Mouse (Mus musculus) forebrain, embryonic 15.5 days (tissue): ENCODE data around the gene Macf1. TPM values are rescaled to one million over a fixed set of nuclear protein-coding genes. Genes with fewer than 3 reads are reported as not detected.

Experiments used
- ATAC-seq: fragments of 200-750 bp; cut with Nextera tagmentation; replicated peaks from 2 replicates; pipeline ENCODE4 v1.8.0; 2017; ENCODE audit warnings: mild to moderate bottlenecking, moderate TSS enrichment, moderate library complexity
- H3K27ac ChIP-seq: fragments of 300-500 bp; sonication (generic); replicated peaks from 2 replicates; pipeline ENCODE4 v1.5.1; 2015; ENCODE audit warnings: mild to moderate bottlenecking, inconsistent platforms
- H3K27me3 ChIP-seq: fragments of 300-500 bp; sonication (generic); 2 replicates; pipeline ENCODE4 v1.6.1; 2015; ENCODE audit warnings: inconsistent platforms
- H3K36me3 ChIP-seq: fragments of 300-500 bp; sonication (generic); 2 replicates; pipeline ENCODE4 v1.6.1; 2015; ENCODE audit warnings: mild to moderate bottlenecking, inconsistent platforms
- H3K4me1 ChIP-seq: fragments of 300-500 bp; sonication (generic); 2 replicates; pipeline ENCODE4 v1.6.1; 2015; ENCODE audit warnings: inconsistent platforms
- H3K4me2 ChIP-seq: fragments of 300-500 bp; sonication (generic); replicated peaks from 2 replicates; pipeline ENCODE4 v1.6.1; 2015; ENCODE audit warnings: mild to moderate bottlenecking, inconsistent platforms
- H3K4me3 ChIP-seq: fragments of 300-500 bp; sonication (generic); 2 replicates; pipeline ENCODE4 v1.5.1; 2015; ENCODE audit warnings: mild to moderate bottlenecking, inconsistent platforms
- H3K9ac ChIP-seq: fragments of 300-500 bp; sonication (generic); replicated peaks from 2 replicates; pipeline ENCODE4 v1.6.1; 2015; ENCODE audit warnings: mild to moderate bottlenecking, inconsistent platforms
- H3K9me3 ChIP-seq: fragments of 300-500 bp; sonication (generic); 2 replicates; pipeline ENCODE4 v1.6.1; 2016; ENCODE audit warnings: inconsistent platforms
- WGBS: fragments of 180-500 bp; shearing (Covaris S2); methylation state at CpG from one replicate; pipeline ENCODE4 v1.1.7; 2015; ENCODE audit warnings: mixed read lengths; 5-methylcytosine and 5-hydroxymethylcytosine counted together
- polyA plus RNA-seq: library from polyadenylated mRNA; unstranded; fragments of >200 nt; fragmentation: Nextera tagmentation; extraction: Ambion mirVana; gene quantifications from 2 replicates; pipeline ENCODE4 v1.2.1, GENCODE M21; 2015

Macf1 gene
- 73.5 and 76.0 TPM in 2 replicates for polyA plus RNA-seq

DNA sequence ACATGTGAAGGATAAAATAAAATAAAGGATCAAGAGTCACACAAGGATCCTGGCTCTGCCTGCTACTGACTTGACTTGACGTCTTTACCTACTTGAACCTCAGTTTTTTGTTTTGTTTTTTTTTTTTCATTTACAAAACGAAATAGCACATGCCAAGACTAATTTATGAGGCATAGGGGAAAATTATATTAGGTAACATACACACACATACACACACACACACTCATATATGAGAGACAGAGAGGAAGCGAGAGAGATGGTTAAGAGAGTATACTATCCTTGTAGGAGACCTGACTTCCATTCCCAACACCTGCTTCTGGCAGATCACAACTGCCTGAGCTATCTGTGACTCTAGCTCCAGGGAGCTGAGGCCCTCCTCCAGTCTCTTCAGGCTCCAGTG is at the start of gene Macf1:
TSS of gene Macf1 (minus strand) at position 101 of the 400 bp plus-strand sequence.
- no peak for ATAC-seq
- peak within 1 kb of the TSS; percentile 78 for H3K4me3 ChIP-seq
- peak within 1 kb of the TSS; percentile 87 for H3K9ac ChIP-seq
- no peaks in the 10 kb centered on the region for H3K27me3 ChIP-seq
- 81% methylated on average over 3 of the region's 3 CpGs for WGBS
- H3K36me3 ChIP-seq = peaks cover 10% of the 10 kb centered on the region
- no peaks in the 10 kb centered on the region for H3K9me3 ChIP-seq
- 0 out of 2 replicates have a peak within 1 kb of the TSS, but pooled peaks have one; percentile 11 for H3K27ac ChIP-seq
- H3K4me2 ChIP-seq = peak within 1 kb of the TSS; percentile 75
- H3K4me1 ChIP-seq = peaks cover 34% of the 10 kb centered on the region

DNA sequence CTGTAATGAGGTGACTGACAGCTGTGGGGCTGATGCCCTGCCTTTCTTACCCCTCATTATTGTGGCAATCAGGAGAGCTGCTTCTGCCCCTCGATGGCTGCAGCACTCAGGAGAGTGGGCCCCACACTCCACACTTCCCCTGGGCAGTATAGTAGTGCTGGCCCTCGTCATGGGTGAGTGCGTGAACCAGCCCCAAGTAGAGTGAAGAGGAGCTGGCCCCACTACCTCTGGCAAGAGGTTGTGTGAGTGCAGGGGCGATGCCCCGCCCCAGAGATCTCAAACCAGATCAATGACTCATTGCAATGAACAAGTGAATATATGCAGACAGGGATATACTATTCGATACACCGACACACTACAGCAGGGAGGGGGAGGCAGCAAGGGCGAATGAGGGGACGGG is 49.4 kb upstream of the Macf1 start:
- H3K27me3 ChIP-seq = no peaks in the 10 kb centered on the region
- H3K4me2 ChIP-seq = no peak overlapping the region
- H3K36me3 ChIP-seq = peaks cover 36% of the 10 kb centered on the region
- H3K4me3 ChIP-seq = no peak overlapping the region
- no peaks in the 10 kb centered on the region for H3K4me1 ChIP-seq
- no peaks in the 10 kb centered on the region for H3K9me3 ChIP-seq
- ATAC-seq = no peak
- no peak overlapping the region for H3K9ac ChIP-seq
- no peak overlapping the region for H3K27ac ChIP-seq
- 94% methylated on average over 9 of the region's 9 CpGs for WGBS

DNA sequence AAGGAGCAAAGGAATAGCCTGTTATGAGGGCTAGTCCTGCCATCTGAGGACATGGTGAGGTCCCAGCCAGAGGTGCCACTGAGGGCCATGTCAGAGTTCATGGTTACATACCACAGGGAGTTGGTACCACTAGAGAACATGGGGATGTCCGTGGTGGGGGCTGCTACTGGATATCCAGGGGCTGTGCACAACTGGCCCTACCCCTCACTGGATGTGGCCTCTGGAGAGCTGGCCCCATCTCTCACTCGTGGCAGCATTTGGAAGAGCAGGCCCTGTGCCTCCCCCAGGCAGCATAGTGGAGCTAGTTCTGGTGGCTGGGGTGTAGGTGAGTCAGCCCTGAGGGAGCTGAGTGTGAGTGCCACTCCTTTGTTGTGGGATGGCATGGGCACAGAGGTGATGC is 48.8 kb upstream of the Macf1 start:
- WGBS = 97% methylated on average over 2 of the region's 2 CpGs
- Histone ChIP-seq H3K4me2 (no peak overlapping the region), H3K4me3 (no peak overlapping the region), H3K36me3 (peaks cover 30% of the 10 kb centered on the region), H3K9me3 (no peaks in the 10 kb centered on the region), H3K9ac (no peak overlapping the region), H3K27ac (no peak overlapping the region), H3K27me3 (no peaks in the 10 kb centered on the region), H3K4me1 (no peaks in the 10 kb centered on the region)
- no peak for ATAC-seq

DNA sequence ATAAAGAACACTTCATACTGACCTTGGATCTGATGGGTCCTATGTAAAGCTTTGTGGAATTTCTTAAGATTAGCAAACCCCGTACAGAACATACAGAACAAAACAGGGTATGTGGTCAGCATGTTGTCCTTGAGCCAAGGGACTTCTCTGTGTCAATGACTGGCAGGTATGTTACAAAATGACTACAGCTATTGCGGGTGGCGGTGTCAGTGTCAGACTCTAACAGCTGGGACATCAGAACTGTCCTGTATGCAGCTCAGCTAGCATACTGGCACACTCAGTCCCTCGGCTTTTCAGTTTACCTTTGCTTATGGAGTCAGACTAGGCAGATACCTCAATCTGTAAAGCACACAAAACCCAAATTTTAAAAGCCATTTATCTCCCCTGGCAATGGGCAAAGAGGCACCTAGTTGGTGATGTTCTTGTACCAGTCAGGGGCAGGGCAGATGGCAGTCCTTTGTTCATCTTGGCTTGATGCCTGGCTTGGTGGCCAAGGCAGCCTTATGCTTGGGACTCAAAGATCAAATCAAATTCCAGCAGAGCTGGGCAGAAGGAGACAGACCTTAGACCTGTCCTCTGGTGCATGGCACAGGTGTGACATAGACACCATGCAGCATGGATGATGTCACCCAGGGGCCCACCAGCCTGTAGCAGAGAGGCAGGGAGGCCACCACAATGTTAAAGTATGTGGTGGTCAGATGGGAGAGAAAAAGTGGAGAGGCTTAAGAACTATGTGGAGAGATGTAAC is 48.2 kb upstream of the Macf1 start:
- 90% methylated on average over 4 of the region's 4 CpGs for WGBS
- Histone ChIP-seq H3K4me1 (no peaks in the 10 kb centered on the region), H3K4me2 (no peak overlapping the region), H3K4me3 (no peak overlapping the region), H3K9me3 (no peaks in the 10 kb centered on the region), H3K36me3 (peaks cover 26% of the 10 kb centered on the region), H3K27me3 (no peaks in the 10 kb centered on the region), H3K27ac (no peak overlapping the region), H3K9ac (no peak overlapping the region)
- ATAC-seq = no peak

DNA sequence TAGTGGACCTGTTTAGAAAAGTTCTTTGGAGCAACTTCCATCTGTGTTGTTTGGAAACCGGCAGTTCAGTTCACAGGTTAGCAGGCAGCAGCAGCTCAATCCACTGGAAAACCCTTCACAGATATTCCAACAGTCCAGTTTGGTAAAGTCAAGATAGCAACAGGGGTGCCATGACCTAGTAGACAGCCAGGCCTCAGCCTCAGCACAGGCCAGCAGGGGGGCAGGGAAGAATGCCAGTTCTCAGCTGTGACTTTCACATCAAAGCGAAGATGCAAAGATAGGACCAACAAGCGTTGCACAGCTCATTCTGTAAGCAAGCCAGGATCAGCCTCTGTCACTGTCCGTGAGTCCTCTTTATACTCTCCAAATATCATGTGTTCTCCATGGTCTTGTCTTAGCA is 37.6 kb upstream of the Macf1 start:
- 84% methylated on average over 4 of the region's 4 CpGs for WGBS

DNA sequence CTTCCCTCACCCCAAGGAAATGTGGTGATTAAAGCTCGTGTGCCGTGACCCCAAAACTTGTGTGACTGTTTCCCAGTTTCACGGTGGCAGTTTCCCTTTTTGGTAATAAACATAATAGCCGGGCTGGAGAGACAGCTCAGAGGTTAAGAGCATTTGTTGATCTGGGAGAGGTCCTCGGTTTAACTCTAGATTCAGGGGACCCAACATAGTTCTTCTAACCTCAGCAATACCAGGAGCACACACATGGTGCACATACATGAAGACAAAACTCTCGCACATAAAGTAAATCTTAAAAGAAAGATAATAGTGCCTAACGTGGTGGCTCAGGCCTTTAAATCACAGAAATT is 34.2 kb upstream of the Macf1 start:
- Histone ChIP-seq H3K4me3 (peak overlapping the region; percentile 90), H3K27me3 (no peaks in the 10 kb centered on the region), H3K36me3 (peaks cover 15% of the 10 kb centered on the region), H3K9me3 (no peaks in the 10 kb centered on the region), H3K27ac (no peak overlapping the region), H3K9ac (peak overlapping the region; percentile 95), H3K4me2 (peak overlapping the region; percentile 60), H3K4me1 (peaks cover 15% of the 10 kb centered on the region)
- ATAC-seq = peak; percentile 55
- WGBS = 24% methylated on average over 7 of the region's 7 CpGs

More for the DNA sequence above, 37.6 kb upstream of the Macf1 start:
- no peak overlapping the region for H3K27ac ChIP-seq
- no peak overlapping the region for H3K9ac ChIP-seq
- no peak overlapping the region for H3K4me2 ChIP-seq
- no peaks in the 10 kb centered on the region for H3K27me3 ChIP-seq
- H3K4me3 ChIP-seq = no peak overlapping the region
- peaks cover 11% of the 10 kb centered on the region for H3K4me1 ChIP-seq
- ATAC-seq = no peak
- H3K9me3 ChIP-seq = no peaks in the 10 kb centered on the region
- H3K36me3 ChIP-seq = no peaks in the 10 kb centered on the region

DNA sequence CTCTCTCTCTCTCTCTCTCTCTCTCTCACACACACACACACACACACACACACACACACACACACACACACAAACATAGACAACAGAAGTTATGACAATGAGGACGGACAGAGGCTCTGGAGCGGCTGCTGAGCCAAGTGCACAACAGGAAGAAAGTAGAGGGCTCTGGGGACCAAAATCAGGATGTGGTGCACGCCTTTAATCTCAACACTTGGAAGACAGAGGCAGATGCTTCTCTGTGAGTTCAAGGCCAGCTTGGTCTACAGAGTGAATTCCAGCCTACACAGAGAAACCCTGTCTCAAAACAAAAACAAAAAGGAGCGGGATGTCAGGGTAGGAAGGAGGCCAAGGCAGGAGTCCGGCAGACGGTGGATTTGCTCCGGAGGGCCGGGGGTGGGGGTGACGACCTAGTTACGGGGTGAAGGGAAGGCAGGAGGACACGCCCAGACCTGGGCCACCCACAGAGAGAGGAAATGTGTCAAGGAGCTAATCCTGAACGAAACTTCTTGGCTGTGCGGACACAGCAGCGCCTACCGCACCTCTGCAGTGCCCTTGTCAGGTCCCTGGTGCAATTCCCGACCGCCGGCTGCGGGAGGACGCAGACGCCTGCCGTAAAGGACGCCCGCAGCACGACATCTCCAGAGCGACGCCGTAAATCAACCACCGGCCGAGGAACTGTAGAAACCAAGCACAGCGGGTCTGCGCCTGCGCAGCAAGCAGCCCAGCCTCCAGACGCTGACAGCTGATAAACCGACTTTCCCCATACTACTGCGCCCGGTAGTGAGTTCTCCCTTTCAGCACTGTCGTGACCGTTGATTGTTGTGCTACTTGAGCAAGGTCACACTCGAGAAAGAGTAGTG is 33.6 kb upstream of the Macf1 start, which contains the start of gene Ndufs5:
TSS of gene Ndufs5 (minus strand) at position 629 of the 860 bp plus-strand sequence.
- Histone ChIP-seq H3K27me3 (no peaks in the 10 kb centered on the region), H3K9ac (peak within 1 kb of the TSS; percentile 95), H3K4me3 (peak within 1 kb of the TSS; percentile 90), H3K9me3 (no peaks in the 10 kb centered on the region), H3K27ac (peak within 1 kb of the TSS; percentile 71), H3K4me1 (peaks cover 15% of the 10 kb centered on the region), H3K36me3 (peaks cover 15% of the 10 kb centered on the region), H3K4me2 (peak within 1 kb of the TSS; percentile 79)
- ATAC-seq = peak; percentile 99
- WGBS = 1% methylated on average over 40 of the region's 40 CpGs

DNA sequence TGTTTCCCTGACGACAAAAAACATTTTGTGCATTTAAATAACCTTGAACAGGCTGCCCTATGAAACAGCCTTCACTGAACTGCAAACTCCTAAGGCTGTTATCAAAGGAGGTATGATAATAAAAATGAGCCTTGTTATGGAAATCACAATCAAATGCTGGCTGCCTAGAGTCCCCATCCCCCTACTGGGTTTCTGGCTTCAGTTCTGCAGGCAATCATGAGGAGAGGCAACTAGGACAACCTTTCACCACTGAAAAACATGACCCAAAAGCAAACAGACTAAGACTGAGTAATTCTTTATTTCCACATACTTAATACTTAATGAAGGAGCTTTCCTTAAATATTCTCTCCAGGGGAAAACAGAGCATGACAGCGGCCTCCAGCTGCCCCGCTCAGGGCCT is 28.3 kb upstream of the Macf1 start:
- Histone ChIP-seq H3K27me3 (no peaks in the 10 kb centered on the region), H3K36me3 (peaks cover 18% of the 10 kb centered on the region), H3K9ac (no peak overlapping the region), H3K4me1 (peaks cover 9% of the 10 kb centered on the region), H3K27ac (no peak overlapping the region), H3K9me3 (no peaks in the 10 kb centered on the region), H3K4me2 (no peak overlapping the region), H3K4me3 (no peak overlapping the region)
- WGBS = 91% methylated on average over 3 of the region's 3 CpGs
- no peak for ATAC-seq

DNA sequence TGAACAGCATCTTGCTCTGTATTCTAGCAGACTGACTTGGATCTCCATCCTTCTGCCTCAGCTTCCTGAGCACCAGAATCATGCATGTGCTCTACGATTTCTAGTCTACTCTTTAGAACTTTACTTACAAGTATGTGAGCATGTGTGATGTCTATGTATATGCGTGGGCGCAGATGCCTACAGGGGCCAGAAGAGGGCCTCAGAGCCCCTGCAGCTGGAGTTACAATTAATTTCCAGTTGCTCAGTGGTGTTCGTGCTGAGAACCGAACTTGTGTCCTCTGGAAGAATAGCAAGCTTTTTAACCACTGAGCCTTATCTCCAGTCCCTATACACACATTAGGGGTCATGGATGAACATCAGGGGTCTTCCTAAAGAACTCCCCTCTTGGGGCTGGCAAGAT is 23.2 kb upstream of the Macf1 start:
- no peaks in the 10 kb centered on the region for H3K4me1 ChIP-seq
- H3K4me2 ChIP-seq = no peak overlapping the region
- H3K36me3 ChIP-seq = peaks cover 3% of the 10 kb centered on the region; the same call in 1 of the 2 replicates
- no peaks in the 10 kb centered on the region for H3K27me3 ChIP-seq
- H3K4me3 ChIP-seq = no peak overlapping the region
- 93% methylated on average over 5 of the region's 5 CpGs for WGBS
- ATAC-seq = no peak
- no peak overlapping the region for H3K9ac ChIP-seq
- no peak overlapping the region for H3K27ac ChIP-seq
- no peaks in the 10 kb centered on the region for H3K9me3 ChIP-seq

DNA sequence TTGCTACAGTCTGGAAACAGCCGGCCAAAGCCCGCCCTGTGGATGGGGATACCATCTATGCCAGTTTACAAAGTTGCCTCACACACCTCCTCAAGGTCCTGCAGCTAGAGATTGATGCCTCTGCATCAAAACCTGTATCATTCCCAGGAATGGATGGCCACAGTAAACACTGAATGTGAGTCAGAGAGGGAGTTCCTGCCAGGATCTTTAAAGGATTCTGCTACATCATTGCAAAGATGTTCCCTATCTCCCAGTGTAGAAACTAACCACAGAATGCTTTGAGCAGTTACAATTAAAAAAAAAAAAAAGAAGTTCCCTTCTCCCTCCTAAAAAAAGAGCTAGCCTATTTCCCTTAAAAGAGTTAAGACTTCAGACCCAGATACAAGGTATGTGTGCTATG is 21.2 kb upstream of the Macf1 start:
- H3K4me2 ChIP-seq = no peak overlapping the region
- no peaks in the 10 kb centered on the region for H3K36me3 ChIP-seq
- no peaks in the 10 kb centered on the region for H3K4me1 ChIP-seq
- H3K27me3 ChIP-seq = no peaks in the 10 kb centered on the region
- no peak overlapping the region for H3K27ac ChIP-seq
- H3K9ac ChIP-seq = no peak overlapping the region
- no peak for ATAC-seq
- no peaks in the 10 kb centered on the region for H3K9me3 ChIP-seq
- no peak overlapping the region for H3K4me3 ChIP-seq
- WGBS = 82% methylated on average over 2 of the region's 2 CpGs

DNA sequence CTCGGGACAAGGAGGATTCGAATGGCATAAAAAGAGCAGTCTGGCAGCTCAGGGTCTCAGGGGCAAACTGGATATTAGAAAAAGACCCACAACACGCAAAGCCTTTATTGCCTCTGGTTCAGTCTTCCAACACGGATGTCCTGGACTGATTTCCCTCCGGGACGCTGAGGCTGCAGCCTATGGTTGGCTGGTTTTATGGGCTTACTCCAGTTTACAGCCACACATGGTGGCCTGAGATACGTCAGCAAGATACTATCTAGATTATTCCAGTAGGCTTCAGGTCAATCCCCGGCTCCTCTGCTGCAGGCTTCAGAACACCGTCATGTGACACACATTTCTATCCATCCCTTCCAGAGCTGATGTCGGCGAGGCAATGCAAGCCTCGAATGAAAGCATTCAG is 9.2 kb upstream of the Macf1 start:
- ATAC-seq = no peak
- WGBS = 87% methylated on average over 12 of the region's 12 CpGs

DNA sequence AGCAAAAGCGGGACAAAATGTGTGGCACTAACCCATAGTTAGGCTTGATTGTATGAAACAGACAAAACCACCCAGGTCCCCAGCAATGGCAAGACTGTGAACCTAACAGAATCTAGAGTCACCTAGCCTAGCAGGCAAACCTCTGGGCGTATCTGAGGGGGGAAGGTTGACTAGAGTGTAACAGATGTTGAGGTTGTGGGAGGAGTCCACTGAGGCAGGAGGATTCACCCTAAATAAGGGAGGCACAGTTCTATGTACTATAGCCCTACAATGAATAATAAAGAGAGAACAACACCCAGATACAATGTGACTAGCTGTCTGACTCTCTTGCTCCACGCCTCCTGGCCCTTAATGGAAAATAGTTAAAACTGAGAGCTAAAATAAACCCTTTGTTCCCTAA is 7.9 kb upstream of the Macf1 start:
- H3K27me3 ChIP-seq = no peaks in the 10 kb centered on the region
- H3K4me1 ChIP-seq = no peaks in the 10 kb centered on the region
- no peak overlapping the region for H3K4me2 ChIP-seq
- H3K36me3 ChIP-seq = no peaks in the 10 kb centered on the region
- H3K4me3 ChIP-seq = no peak overlapping the region
- no peaks in the 10 kb centered on the region for H3K9me3 ChIP-seq
- no peak overlapping the region for H3K9ac ChIP-seq
- 86% methylated on average over 3 of the region's 3 CpGs for WGBS
- H3K27ac ChIP-seq = no peak overlapping the region
- ATAC-seq = no peak

More for the DNA sequence above, 9.2 kb upstream of the Macf1 start:
- H3K4me2 ChIP-seq = no peak overlapping the region
- H3K9ac ChIP-seq = no peak overlapping the region
- no peaks in the 10 kb centered on the region for H3K9me3 ChIP-seq
- no peak overlapping the region for H3K27ac ChIP-seq
- H3K4me3 ChIP-seq = no peak overlapping the region
- no peaks in the 10 kb centered on the region for H3K4me1 ChIP-seq
- H3K36me3 ChIP-seq = no peaks in the 10 kb centered on the region
- H3K27me3 ChIP-seq = no peaks in the 10 kb centered on the region
